Mouse (Mus musculus) neural tube, embryonic 15.5 days (tissue): ENCODE results near the gene Myo15. TPM values are rescaled to one million over a fixed set of nuclear protein-coding genes. Genes with fewer than 3 reads are reported as not detected.
A peak's percentile ranks its signal among the peaks of the same experiment; 100 is the strongest.

Experiments used
- ATAC-seq: fragments of 200-750 bp; cut with Nextera tagmentation; 2 replicates; pipeline ENCODE4 v1.8.0; 2017; ENCODE audit warnings: mild to moderate bottlenecking, moderate TSS enrichment, moderate library complexity; ENCODE audit not compliant: low FRiP score
- H3K27ac ChIP-seq: fragments of 300-500 bp; sonication (generic); replicated peaks from 2 replicates; pipeline ENCODE4 v1.5.1; 2015; ENCODE audit warnings: mild to moderate bottlenecking, inconsistent platforms
- H3K27me3 ChIP-seq: fragments of 300-500 bp; sonication (generic); replicated peaks from 2 replicates; pipeline ENCODE4 v1.6.1; 2015; ENCODE audit warnings: inconsistent platforms
- H3K36me3 ChIP-seq: fragments of 300-500 bp; sonication (generic); 2 replicates; pipeline ENCODE4 v1.6.1; 2015; ENCODE audit warnings: inconsistent platforms
- H3K4me1 ChIP-seq: fragments of 300-500 bp; sonication (generic); 2 replicates; pipeline ENCODE4 v1.6.1; 2015; ENCODE audit warnings: inconsistent platforms
- H3K4me2 ChIP-seq: fragments of 300-500 bp; sonication (generic); 2 replicates; pipeline ENCODE4 v1.6.1; 2015; ENCODE audit warnings: inconsistent platforms, mild to moderate bottlenecking, moderate library complexity
- H3K4me3 ChIP-seq: fragments of 300-500 bp; sonication (generic); replicated peaks from 2 replicates; pipeline ENCODE4 v1.5.1; 2015; ENCODE audit warnings: mild to moderate bottlenecking, inconsistent platforms
- H3K9ac ChIP-seq: fragments of 300-500 bp; sonication (generic); replicated peaks from 2 replicates; pipeline ENCODE4 v1.6.1; 2015; ENCODE audit warnings: mild to moderate bottlenecking, inconsistent platforms
- H3K9me3 ChIP-seq: fragments of 300-500 bp; sonication (generic); replicated peaks from 2 replicates; pipeline ENCODE4 v1.6.1; 2016; ENCODE audit warnings: inconsistent platforms
- WGBS: fragments of 180-500 bp; shearing (Covaris S2); methylation state at CpG from one replicate; pipeline ENCODE4 v1.1.7; 2015; ENCODE audit warnings: mixed read lengths; 5-methylcytosine and 5-hydroxymethylcytosine counted together
- polyA plus RNA-seq: library from polyadenylated mRNA; unstranded; fragments of >200 nt; fragmentation: Nextera tagmentation; extraction: Ambion mirVana; gene quantifications from 2 replicates; pipeline ENCODE4 v1.2.1, GENCODE M21; 2015

Myo15 gene
- polyA plus RNA-seq, 1 experiment from 2014 or later, result 0.28 TPM

DNA sequence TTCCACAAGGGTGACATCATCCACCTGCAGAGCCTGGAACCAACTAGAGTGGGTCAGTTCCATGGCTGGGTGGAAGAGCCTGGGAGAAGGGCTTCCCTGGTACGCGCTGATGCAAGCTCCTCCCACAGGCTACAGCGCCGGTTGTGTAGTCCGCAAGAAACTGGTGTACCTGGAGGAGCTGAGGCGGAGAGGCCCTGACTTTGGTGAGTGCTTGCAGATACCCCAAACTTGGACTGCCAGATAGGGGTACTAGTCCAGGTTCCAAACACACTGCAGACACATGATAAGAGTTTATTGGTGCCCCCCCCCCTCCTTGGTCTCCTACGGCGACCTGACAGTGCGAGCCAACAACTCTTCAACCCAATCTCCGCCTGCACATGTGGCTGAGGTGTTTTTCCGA lies 39.8 kb downstream of the Myo15 start:
- Histone ChIP-seq H3K9ac (no peak overlapping the region), H3K27ac (no peak overlapping the region), H3K4me1 (peaks cover 12% of the 10 kb centered on the region), H3K27me3 (peaks cover 29% of the 10 kb centered on the region), H3K4me2 (peak overlapping the region; percentile 68), H3K36me3 (no peaks in the 10 kb centered on the region), H3K9me3 (no peaks in the 10 kb centered on the region), H3K4me3 (peak overlapping the region; percentile 32)
- WGBS, result 6% methylated on average over 11 of the region's 11 CpGs
- no peak for ATAC-seq

DNA sequence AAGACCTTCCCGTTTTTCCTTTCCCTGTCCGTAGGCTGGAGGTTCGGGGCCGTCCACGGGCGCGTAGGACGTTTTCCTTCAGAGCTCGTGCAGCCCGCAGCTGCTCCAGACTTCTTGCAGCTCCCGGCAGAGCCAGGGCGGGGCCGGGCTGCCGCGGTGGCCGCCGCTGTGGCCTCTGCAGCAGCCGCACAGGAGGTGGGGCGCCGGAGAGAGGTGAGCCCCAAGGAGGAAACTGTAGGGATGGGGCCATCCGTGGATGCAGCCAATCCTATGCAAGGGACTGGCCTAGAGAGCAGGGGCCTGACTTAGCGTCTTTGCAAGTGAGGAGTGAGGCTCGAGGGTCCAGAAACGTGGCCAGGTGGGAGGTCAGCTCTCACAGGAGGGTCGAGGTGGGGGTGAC lies 40.4 kb downstream of the Myo15 start:
- peak overlapping the region; percentile 47; the same call in 1 of the 2 replicates for H3K9ac ChIP-seq
- ATAC-seq, result no peak
- peak overlapping the region; percentile 68 for H3K4me2 ChIP-seq
- H3K4me1 ChIP-seq, result peaks cover 12% of the 10 kb centered on the region
- H3K36me3 ChIP-seq, result no peaks in the 10 kb centered on the region
- WGBS, result 0% methylated on average over 25 of the region's 25 CpGs
- peaks cover 29% of the 10 kb centered on the region for H3K27me3 ChIP-seq
- no peaks in the 10 kb centered on the region for H3K9me3 ChIP-seq
- H3K27ac ChIP-seq, result no peak overlapping the region
- peak overlapping the region; percentile 32 for H3K4me3 ChIP-seq

DNA sequence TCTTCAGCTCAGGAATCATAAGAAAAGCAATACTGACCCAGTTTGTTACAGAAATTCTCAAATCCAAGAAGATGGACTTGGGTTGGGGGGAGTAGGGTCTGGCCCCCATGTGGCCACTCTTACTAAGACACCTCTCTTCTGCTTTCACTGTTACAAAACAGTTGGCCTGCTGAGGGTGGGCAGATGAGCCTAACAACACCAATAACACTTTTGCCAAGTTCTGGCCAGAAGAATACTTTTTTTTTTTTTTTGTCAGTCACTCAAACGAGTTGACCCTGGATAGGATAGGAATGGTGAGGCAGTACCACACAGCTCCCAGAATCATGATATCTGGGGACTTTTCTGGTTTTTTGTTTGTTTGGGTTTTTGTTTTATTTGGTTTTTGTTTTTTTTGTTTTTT lies 42.8 kb downstream of the Myo15 start:
- peaks cover 26% of the 10 kb centered on the region for H3K27me3 ChIP-seq

DNA sequence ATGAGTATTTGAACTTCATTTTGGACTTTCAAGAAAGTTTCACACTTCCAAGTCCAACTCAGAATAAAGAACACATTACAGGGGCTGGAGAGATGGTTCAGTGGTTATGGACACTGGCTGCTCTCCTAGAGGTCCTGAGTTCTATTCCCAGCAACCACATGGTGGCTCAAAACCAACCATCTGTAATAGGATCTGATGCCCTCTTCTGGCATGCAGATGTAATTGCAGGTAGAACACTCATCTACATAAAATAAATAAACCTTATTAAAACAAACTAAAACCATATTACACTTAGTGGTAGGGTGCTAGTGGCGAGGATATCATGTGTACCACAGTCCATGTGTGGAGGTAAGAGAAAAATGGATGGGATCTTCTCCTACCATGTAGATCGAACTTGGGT lies 43.4 kb downstream of the Myo15 start:
- 90% methylated on average over 2 of the region's 2 CpGs for WGBS

More for the DNA sequence above, 42.8 kb downstream of the Myo15 start:
- Histone ChIP-seq H3K4me3 (no peak overlapping the region), H3K9me3 (no peaks in the 10 kb centered on the region), H3K27ac (no peak overlapping the region), H3K4me2 (no peak overlapping the region), H3K9ac (no peak overlapping the region), H3K36me3 (no peaks in the 10 kb centered on the region), H3K4me1 (peaks cover 12% of the 10 kb centered on the region)
- ATAC-seq, result no peak
- 81% methylated on average over 1 of the region's 1 CpGs for WGBS

DNA sequence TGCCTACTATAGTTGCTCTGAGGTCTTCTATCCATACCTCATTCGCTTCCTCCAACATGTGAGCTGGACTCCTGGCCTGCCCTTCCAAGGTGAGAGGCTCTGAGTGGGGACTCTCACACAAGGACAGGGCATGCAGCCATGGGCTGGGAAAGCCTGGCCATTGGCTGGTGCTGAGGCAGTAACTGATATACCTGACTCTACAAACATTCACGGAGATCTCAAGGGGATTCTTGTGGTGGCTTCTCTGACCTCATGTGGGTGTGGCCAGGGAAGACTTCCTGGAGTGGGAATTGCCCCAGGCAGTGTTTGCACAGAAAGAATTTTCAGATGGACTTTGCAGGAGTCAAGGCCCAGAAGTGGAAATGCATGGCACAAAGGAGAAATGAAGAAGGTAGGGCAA lies 45.8 kb downstream of the Myo15 start:
- no peaks in the 10 kb centered on the region for H3K9me3 ChIP-seq
- H3K4me2 ChIP-seq, result no peak overlapping the region
- no peak overlapping the region for H3K9ac ChIP-seq
- H3K27ac ChIP-seq, result no peak overlapping the region
- WGBS, result 69% methylated on average over 2 of the region's 2 CpGs
- H3K27me3 ChIP-seq, result peaks cover 4% of the 10 kb centered on the region
- H3K4me3 ChIP-seq, result no peak overlapping the region
- no peaks in the 10 kb centered on the region for H3K4me1 ChIP-seq
- ATAC-seq, result no peak
- H3K36me3 ChIP-seq, result no peaks in the 10 kb centered on the region

More for the DNA sequence above, 43.4 kb downstream of the Myo15 start:
- no peaks in the 10 kb centered on the region for H3K9me3 ChIP-seq
- peaks cover 12% of the 10 kb centered on the region for H3K4me1 ChIP-seq
- no peak overlapping the region for H3K4me2 ChIP-seq
- H3K36me3 ChIP-seq, result no peaks in the 10 kb centered on the region
- H3K4me3 ChIP-seq, result no peak overlapping the region
- H3K27ac ChIP-seq, result no peak overlapping the region
- no peak overlapping the region for H3K9ac ChIP-seq
- ATAC-seq, result no peak
- H3K27me3 ChIP-seq, result peaks cover 24% of the 10 kb centered on the region

DNA sequence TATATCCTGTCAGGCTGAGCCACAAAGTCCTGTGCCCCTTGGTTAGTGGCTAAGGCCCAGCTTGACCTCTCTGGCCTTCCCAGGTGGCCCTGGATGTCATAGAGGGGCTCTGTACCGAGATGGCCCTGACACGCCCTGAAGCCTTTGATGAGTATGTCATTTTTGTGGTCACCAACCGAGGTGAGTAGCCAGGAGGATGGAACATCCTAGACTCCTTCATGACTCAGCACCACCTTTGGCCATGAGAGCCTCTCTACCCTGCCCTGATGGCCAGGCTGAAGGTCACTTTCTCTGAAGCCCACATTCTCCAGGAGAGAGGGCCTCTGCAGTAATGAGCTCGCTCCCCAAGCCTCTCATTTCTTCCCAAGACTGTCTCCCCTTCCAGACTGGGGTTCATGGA lies 49.2 kb downstream of the Myo15 start:
- Histone ChIP-seq H3K9ac (no peak overlapping the region), H3K27ac (no peak overlapping the region), H3K36me3 (no peaks in the 10 kb centered on the region), H3K4me3 (no peak overlapping the region), H3K4me1 (no peaks in the 10 kb centered on the region), H3K4me2 (no peak overlapping the region), H3K27me3 (no peaks in the 10 kb centered on the region), H3K9me3 (no peaks in the 10 kb centered on the region)
- no peak for ATAC-seq
- WGBS, result 75% methylated on average over 4 of the region's 4 CpGs

DNA sequence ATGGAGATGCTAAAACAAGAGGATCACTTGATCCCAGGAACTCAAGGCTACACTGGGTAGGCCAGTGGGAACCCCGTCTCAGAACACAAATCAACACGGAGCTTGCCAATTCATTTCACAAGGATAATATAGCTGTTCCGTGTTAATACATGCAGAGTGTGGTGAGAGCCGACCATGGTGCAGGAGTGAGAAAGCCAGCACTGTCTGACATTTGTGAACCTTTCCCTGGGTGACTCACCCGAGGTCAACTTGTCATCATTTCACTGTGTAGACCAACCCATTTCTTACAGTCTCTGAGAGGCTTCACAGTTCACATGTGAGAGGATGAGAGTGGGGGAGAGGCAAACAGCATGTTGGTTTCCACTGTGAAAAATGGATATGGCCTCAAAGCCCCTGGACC lies 52.9 kb downstream of the Myo15 start:
- Histone ChIP-seq H3K4me2 (no peak overlapping the region), H3K27ac (no peak overlapping the region), H3K9me3 (no peaks in the 10 kb centered on the region), H3K36me3 (no peaks in the 10 kb centered on the region), H3K27me3 (no peaks in the 10 kb centered on the region), H3K9ac (no peak overlapping the region), H3K4me1 (no peaks in the 10 kb centered on the region), H3K4me3 (no peak overlapping the region)
- 82% methylated on average over 5 of the region's 5 CpGs for WGBS
- no peak for ATAC-seq

DNA sequence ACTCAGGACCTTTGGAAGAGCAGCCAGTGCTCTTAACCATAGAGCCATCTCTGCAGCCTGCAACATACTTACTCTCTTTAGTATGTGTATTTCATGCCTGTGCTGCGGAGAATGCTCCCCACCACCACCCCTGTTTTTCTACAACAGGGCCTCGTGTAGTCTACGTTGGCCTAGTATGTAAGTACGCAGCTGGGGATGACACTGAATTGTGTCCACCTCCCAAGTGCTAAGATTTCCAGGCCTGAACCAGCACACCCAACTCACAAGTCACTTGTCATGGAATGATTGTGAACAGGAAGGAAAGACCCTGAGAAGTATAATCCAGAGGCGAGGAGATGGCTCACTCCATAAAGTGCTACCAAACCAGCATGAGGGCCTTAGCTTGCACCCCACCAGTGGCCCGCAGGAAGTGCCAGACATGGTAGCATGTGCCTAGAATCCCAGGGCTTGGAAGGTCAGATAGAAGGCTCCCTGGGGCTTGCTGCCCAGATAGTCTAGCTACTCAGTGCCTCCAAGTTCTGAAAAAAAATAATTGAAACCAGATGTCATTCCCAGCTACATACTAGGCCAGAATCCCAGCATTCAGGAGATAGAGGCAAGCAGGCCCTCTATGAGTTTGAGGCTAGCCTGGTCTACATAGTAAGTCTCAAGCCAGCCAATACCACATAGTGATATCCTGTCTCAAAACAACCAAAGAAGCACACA lies 53.7 kb downstream of the Myo15 start:
- Histone ChIP-seq H3K4me2 (no peak overlapping the region), H3K9me3 (no peaks in the 10 kb centered on the region), H3K4me1 (no peaks in the 10 kb centered on the region), H3K27me3 (no peaks in the 10 kb centered on the region), H3K4me3 (no peak overlapping the region), H3K27ac (no peak overlapping the region), H3K36me3 (no peaks in the 10 kb centered on the region), H3K9ac (no peak overlapping the region)
- WGBS, result 88% methylated on average over 6 of the region's 6 CpGs
- ATAC-seq, result no peak

DNA sequence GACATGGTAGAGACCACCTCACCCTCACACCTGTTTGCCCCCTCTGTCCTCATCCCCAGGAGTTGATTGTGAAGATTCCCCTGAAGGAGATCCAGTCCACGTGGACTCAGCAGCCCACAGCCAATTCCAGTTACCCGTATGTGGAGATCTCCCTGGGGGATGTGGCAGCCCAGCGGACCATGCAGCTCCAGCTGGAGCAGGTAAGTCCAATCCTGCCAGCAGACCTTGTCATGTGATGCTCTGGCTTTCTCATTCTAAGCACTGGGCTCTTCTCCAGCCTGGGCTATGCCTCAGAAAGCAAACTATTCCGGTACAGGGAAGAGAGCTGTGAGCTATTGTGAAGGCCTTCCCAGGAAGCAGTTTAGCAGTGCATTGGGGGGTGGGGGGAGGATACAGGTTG lies 57.3 kb downstream of the Myo15 start:
- Histone ChIP-seq H3K4me1 (no peaks in the 10 kb centered on the region), H3K27me3 (no peaks in the 10 kb centered on the region), H3K27ac (no peak overlapping the region), H3K4me2 (no peak overlapping the region), H3K4me3 (no peak overlapping the region), H3K9ac (no peak overlapping the region), H3K36me3 (no peaks in the 10 kb centered on the region), H3K9me3 (no peaks in the 10 kb centered on the region)
- no peak for ATAC-seq
- 72% methylated on average over 4 of the region's 4 CpGs for WGBS

DNA sequence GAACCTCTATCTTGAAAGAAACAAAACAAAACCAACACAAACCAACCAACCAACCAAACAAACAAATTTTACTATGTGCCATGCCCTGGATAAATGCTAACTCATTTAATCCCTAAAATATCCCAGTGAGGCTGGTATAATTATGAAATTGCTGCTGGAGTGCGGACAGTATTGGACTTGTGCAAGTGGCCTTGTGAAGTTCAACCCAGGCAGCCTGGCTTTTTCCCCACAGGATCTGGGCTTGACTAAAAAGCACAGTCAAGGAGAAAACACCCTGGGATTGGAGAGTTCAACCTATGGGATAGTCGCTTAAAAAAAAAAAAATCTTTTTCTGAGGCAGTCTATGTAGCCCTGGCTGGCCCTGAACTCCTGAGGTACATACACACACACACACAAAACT lies 66.5 kb downstream of the Myo15 start:
- 88% methylated on average over 2 of the region's 2 CpGs for WGBS
- H3K27ac ChIP-seq, result peak overlapping the region; percentile 99
- 0 out of 2 replicates have a peak overlapping the region, but pooled peaks have one; percentile 85 for H3K9ac ChIP-seq
- no peaks in the 10 kb centered on the region for H3K36me3 ChIP-seq
- no peak for ATAC-seq
- no peaks in the 10 kb centered on the region for H3K27me3 ChIP-seq
- no peaks in the 10 kb centered on the region for H3K9me3 ChIP-seq
- H3K4me1 ChIP-seq, result peaks cover 34% of the 10 kb centered on the region
- peak overlapping the region; percentile 96 for H3K4me3 ChIP-seq
- peak overlapping the region; percentile 96 for H3K4me2 ChIP-seq

DNA sequence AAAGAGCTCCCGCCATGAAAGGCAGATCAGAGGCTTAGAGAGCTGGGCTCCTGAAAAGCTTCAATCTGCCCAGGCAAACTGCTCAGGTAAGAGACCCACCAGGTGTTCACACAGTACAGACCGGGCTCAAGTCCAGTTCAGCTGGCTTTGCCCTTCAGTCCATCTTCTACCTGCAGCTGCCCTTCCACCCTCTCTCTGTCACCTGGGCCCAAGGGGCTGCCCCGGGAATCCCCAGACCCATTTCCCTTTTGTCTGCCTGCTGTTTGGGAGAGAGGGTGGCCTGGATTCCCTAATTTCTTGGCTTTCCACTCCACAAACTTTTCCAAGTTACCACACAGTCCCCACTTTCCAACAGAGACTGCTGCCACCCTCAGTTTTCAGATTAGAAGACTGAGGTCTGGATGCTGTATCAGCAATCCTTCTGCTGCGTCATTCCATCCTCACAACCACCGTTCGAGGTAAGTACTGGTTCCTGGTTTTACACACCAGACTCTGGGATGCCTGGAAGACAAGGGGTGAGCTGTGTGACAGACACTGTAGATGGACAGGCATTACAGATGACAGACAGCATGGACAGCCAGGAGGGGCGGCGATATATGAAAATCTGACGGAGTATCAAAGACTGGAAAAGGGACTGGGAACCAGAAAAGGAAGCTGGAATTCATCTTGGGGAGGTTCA lies 67.2 kb downstream of the Myo15 start, which contains the start of gene Alkbh5:
Gene Alkbh5, plus strand, starts transcription at position 202 of the 679 bp plus-strand sequence.
- H3K4me1 ChIP-seq, result peaks cover 40% of the 10 kb centered on the region
- no peaks in the 10 kb centered on the region for H3K27me3 ChIP-seq
- H3K9ac ChIP-seq, result peak within 1 kb of the TSS; percentile 85
- no peaks in the 10 kb centered on the region for H3K9me3 ChIP-seq
- H3K4me2 ChIP-seq, result peak within 1 kb of the TSS; percentile 96
- no peaks in the 10 kb centered on the region for H3K36me3 ChIP-seq
- peak within 1 kb of the TSS; percentile 99 for H3K27ac ChIP-seq
- peak within 1 kb of the TSS; percentile 96 for H3K4me3 ChIP-seq
- ATAC-seq, result no peak
- WGBS, result 21% methylated on average over 9 of the region's 9 CpGs

DNA sequence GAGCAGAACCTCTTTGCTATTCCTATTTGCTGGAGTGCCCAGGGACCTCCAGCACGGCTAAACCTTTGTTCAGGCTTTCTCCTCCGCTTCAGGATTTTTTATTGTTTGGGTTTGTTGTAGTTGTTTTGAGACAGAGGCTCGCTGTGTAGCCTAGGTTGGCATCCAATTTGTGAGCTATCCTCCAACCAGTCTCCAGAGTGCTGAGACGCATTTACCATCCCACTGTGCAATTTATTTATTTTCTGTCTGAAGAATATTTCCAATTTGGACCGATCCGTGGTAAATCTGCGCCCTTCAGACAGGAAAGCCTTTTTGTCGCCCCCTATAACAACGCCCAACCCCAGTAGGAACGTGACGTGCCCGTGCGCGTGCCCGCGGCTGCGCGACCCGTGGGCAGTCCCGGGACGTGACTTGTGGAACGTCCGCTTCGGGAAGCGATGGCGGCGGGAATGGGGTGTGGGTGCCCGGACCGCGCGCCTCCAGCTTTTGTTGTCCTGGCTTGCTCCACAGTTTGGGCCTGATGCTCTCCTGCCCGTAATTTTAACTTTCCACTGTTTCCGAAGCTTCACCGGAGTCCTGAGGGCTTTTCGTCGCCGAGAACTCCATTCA lies 67.8 kb downstream of the Myo15 start:
- WGBS, result under 1% methylated on average over 37 of the region's 37 CpGs
- Histone ChIP-seq H3K36me3 (no peaks in the 10 kb centered on the region; the same call in 1 of the 2 replicates), H3K9ac (peak overlapping the region; percentile 85), H3K27me3 (no peaks in the 10 kb centered on the region), H3K4me2 (peak overlapping the region; percentile 96), H3K27ac (peak overlapping the region; percentile 99), H3K4me3 (peak overlapping the region; percentile 96), H3K9me3 (no peaks in the 10 kb centered on the region), H3K4me1 (peaks cover 46% of the 10 kb centered on the region)
- ATAC-seq, result peak; percentile 85
